Mouse (Mus musculus): Measurements from ENCODE around the gene Tas2r121. TPM values are rescaled to one million over a fixed set of nuclear protein-coding genes. Genes with fewer than 3 reads are reported as not detected.
"Not testable (repeated sequence)": the region's sequence is repeated elsewhere in the genome, so short reads cannot be mapped to it uniquely, and the experiment has no call there.

Tas2r121 gene
- polyA plus RNA-seq (2016; fragmentation: Nextera tagmentation; extraction: Ambion mirVana) = not detected in 2 replicates

GRCm38 (mm10) chr6:132700907-132701306 lies at the start of gene Tas2r121:
Gene Tas2r121, minus strand, starts transcription at chr6:132701007.
- Histone ChIP-seq H3K9ac (no peak within 1 kb of the TSS), H3K4me3 (no peak within 1 kb of the TSS), H3K9me3 (no peaks in the 10 kb centered on the region), H3K27ac (no peak within 1 kb of the TSS), H3K4me2 (replicated peaks) (no peak within 1 kb of the TSS), H3K4me1 (no peaks in the 10 kb centered on the region), H3K36me3 (no peaks in the 10 kb centered on the region), H3K27me3 (replicated peaks) (no peaks in the 10 kb centered on the region)
- WGBS = 70% methylated on average over 1 of the region's 1 CpGs
- no peak for ATAC-seq (ENCODE audit: low FRiP score, low read depth)

DNA sequence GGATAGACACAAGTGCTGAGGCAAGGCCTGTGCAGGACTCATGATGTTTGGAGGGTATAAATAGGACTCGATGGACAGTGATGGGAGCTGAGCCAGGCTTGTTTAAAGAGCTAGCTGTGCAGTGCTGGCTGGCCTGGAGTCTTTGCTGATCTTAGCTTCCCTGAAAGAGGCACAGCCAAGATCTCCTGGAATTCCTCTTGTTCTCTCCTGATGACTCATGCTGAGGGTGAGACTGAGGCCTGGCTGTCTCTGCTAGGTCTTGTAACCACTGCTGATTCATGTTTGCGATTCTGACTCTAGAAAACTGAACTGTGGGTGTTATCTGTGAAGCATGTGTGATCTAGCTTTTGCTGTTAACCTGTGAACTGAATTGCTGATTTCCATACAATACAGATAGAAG lies 49.4 kb upstream of the Tas2r121 start:
- ATAC-seq (ENCODE audit: low FRiP score, low read depth) = no peak
- H3K27me3 ChIP-seq (replicated peaks) = no peaks in the 10 kb centered on the region
- H3K27ac ChIP-seq = no peak overlapping the region
- H3K4me1 ChIP-seq = no peaks in the 10 kb centered on the region
- WGBS = 90% methylated on average over 2 of the region's 2 CpGs
- no peak overlapping the region for H3K4me3 ChIP-seq
- no peaks in the 10 kb centered on the region for H3K9me3 ChIP-seq
- H3K9ac ChIP-seq = no peak overlapping the region
- no peaks in the 10 kb centered on the region for H3K36me3 ChIP-seq
- H3K4me2 ChIP-seq (replicated peaks) = no peak overlapping the region

DNA sequence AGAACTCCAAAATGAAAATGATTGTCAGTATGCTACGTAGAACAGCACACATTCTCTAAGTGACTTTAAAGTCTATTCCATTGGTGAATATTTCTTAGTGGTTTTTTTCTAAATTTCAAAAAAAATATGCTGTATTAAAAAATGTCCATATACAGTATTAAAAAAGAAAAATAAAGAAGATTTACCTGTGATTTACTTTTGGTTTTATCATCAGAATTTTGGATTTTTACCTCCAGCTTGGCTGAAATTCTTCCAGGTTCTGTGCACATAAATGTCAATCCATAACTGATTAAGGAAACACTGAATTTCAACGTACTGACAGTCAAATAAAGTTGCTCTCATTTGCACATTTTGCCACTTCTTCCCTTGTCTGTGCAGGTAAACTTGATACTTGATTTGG lies 37.1 kb upstream of the Tas2r121 start, which contains the start of gene Tas2r115:
Gene Tas2r115, minus strand, starts transcription at position 101 of the 400 bp plus-strand sequence.
- 81% methylated on average over 2 of the region's 2 CpGs for WGBS
- ATAC-seq (ENCODE audit: low FRiP score, low read depth) = no peak
- H3K9me3 ChIP-seq = no peaks in the 10 kb centered on the region
- H3K27ac ChIP-seq = no peak within 1 kb of the TSS
- H3K9ac ChIP-seq = no peak within 1 kb of the TSS
- no peaks in the 10 kb centered on the region for H3K27me3 ChIP-seq (replicated peaks)
- H3K36me3 ChIP-seq = no peaks in the 10 kb centered on the region
- no peaks in the 10 kb centered on the region for H3K4me1 ChIP-seq
- no peak within 1 kb of the TSS for H3K4me3 ChIP-seq
- H3K4me2 ChIP-seq (replicated peaks) = no peak within 1 kb of the TSS

DNA sequence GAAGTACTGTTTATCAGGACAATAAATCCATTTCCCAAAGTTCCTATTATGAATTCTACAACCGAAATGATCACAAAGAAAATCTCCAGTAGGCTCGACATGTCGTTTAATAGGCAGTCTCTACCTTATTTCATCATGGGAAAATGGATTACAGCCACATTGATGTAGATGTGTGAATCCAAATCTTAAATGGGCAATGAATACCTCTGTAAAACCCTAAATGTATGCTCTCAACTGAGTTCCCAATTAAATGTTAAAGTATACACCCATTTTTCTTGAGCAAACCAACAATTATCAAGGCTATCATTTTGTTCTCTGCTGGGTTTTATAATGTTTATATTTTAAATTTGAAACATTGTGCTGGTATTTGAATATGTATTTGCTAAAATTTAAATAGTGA lies 11.0 kb upstream of the Tas2r121 start, which contains the start of gene Tas2r122:
Gene Tas2r122, minus strand, starts transcription at position 101 of the 400 bp plus-strand sequence.
- Histone ChIP-seq H3K9ac (no peak within 1 kb of the TSS), H3K27me3 (replicated peaks) (no peaks in the 10 kb centered on the region), H3K27ac (no peak within 1 kb of the TSS), H3K9me3 (peaks cover 3% of the 10 kb centered on the region; the same call in 1 of the 2 replicates), H3K4me2 (replicated peaks) (no peak within 1 kb of the TSS), H3K36me3 (no peaks in the 10 kb centered on the region), H3K4me3 (no peak within 1 kb of the TSS), H3K4me1 (no peaks in the 10 kb centered on the region)
- WGBS = 80% methylated on average over 3 of the region's 3 CpGs
- ATAC-seq (ENCODE audit: low FRiP score, low read depth) = no peak

DNA sequence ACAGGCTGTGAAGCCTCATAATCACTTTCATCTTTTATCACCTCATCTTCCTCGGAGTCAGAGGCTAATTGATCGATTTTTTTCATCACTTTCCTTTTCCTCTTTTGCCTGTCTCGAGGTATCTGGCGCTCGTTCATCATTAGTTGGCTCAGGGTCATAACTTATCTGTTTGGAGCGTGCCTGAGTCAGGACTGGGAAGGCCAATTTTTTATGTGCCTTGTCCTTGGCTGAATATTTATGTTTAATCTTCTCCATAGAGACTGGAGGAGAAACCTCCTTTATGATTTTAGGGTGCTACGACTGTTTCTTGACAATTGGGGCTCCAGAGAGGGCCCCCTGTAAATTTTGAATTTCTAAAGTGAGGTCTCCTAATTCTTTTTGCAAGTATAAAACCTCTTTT lies 9.2 kb downstream of the Tas2r121 start:
- H3K9me3 ChIP-seq; H3K36me3 ChIP-seq; H3K4me1 ChIP-seq; H3K27ac ChIP-seq; H3K4me2 ChIP-seq (replicated peaks); H3K4me3 ChIP-seq; ATAC-seq (ENCODE audit: low FRiP score, low read depth); H3K27me3 ChIP-seq (replicated peaks); H3K9ac ChIP-seq: not testable (repeated sequence)
- WGBS = 85% methylated on average over 7 of the region's 7 CpGs

- H3K27me3 ChIP-seq (replicated peaks) = no peaks in the 10 kb centered on the region
- H3K27ac ChIP-seq = no peak within 1 kb of the TSS
- H3K4me2 ChIP-seq (replicated peaks) = no peak within 1 kb of the TSS
- H3K36me3 ChIP-seq = no peaks in the 10 kb centered on the region
- no peak within 1 kb of the TSS for H3K4me3 ChIP-seq
- ATAC-seq (ENCODE audit: low FRiP score, low read depth) = no peak
- no peaks in the 10 kb centered on the region for H3K4me1 ChIP-seq
- no peaks in the 10 kb centered on the region for H3K9me3 ChIP-seq
- no peak within 1 kb of the TSS for H3K9ac ChIP-seq
Measured at GRCm38 (mm10) chr6:132656653-132657052, 44.2 kb downstream of the Tas2r121 start, which contains the start of gene Tas2r120. Gene Tas2r120, plus strand, starts transcription at chr6:132656953.

DNA sequence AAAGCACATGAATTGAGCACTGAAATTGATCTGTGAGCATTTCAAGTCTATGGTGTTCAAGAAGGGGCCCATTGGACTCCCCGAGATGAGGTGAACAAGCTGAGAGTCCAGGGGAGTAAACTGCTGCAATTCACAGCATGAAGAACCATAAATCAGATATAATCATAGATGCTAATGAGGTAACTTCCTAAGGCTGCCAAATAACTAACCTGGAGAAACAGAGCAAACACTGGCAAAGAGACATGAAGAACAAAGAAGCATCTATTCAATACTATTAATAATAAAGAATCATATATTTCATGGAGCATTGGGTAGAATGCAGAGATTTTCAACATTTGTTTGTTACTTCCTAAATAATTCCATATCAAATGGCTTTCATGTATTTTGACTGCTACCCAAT lies 49.4 kb downstream of the Tas2r121 start, which contains the start of gene A630073D07Rik:
Gene A630073D07Rik, minus strand, starts transcription at position 101 of the 400 bp plus-strand sequence.
- no peak for ATAC-seq (ENCODE audit: low FRiP score, low read depth)
- no peak within 1 kb of the TSS for H3K4me3 ChIP-seq
- no peaks in the 10 kb centered on the region for H3K36me3 ChIP-seq
- H3K27ac ChIP-seq = no peak within 1 kb of the TSS
- no peaks in the 10 kb centered on the region for H3K27me3 ChIP-seq (replicated peaks)
- H3K9me3 ChIP-seq = no peaks in the 10 kb centered on the region
- H3K4me2 ChIP-seq (replicated peaks) = no peak within 1 kb of the TSS
- WGBS = 89% methylated on average over 1 of the region's 1 CpGs
- no peaks in the 10 kb centered on the region for H3K4me1 ChIP-seq
- no peak within 1 kb of the TSS for H3K9ac ChIP-seq

Other genes with a start within 250 kb of the Tas2r121 start
- not detected in 2 replicates for gene Prh1, start 131.2 kb downstream of the Tas2r121 start, polyA plus RNA-seq (2016; fragmentation: Nextera tagmentation; extraction: Ambion mirVana)
- not detected in 2 replicates for gene Prp2, start 105.1 kb downstream of the Tas2r121 start, polyA plus RNA-seq (2016; fragmentation: Nextera tagmentation; extraction: Ambion mirVana)
- gene A630073D07Rik, start 49.5 kb downstream of the Tas2r121 start, polyA plus RNA-seq (2016; fragmentation: Nextera tagmentation; extraction: Ambion mirVana) = not detected in 2 replicates
- gene Tas2r120, start 44.1 kb downstream of the Tas2r121 start, polyA plus RNA-seq (2016; fragmentation: Nextera tagmentation; extraction: Ambion mirVana) = not detected in 2 replicates
- not detected in 2 replicates for gene Tas2r122, start 10.9 kb upstream of the Tas2r121 start, polyA plus RNA-seq (2016; fragmentation: Nextera tagmentation; extraction: Ambion mirVana)
- not detected in 2 replicates for gene Tas2r115, start 37.0 kb upstream of the Tas2r121 start, polyA plus RNA-seq (2016; fragmentation: Nextera tagmentation; extraction: Ambion mirVana)
- not detected in 2 replicates for gene Tas2r124, start 53.7 kb upstream of the Tas2r121 start, polyA plus RNA-seq (2016; fragmentation: Nextera tagmentation; extraction: Ambion mirVana)
- gene Tas2r102, start 61.1 kb upstream of the Tas2r121 start, polyA plus RNA-seq (2016; fragmentation: Nextera tagmentation; extraction: Ambion mirVana) = not detected in 2 replicates
- gene Tas2r136, start 77.2 kb upstream of the Tas2r121 start, polyA plus RNA-seq (2016; fragmentation: Nextera tagmentation; extraction: Ambion mirVana) = not detected in 2 replicates
- not detected in 2 replicates for gene Tas2r117, start 101.8 kb upstream of the Tas2r121 start, polyA plus RNA-seq (2016; fragmentation: Nextera tagmentation; extraction: Ambion mirVana)
- gene Tas2r123, start 146.1 kb upstream of the Tas2r121 start, polyA plus RNA-seq (2016; fragmentation: Nextera tagmentation; extraction: Ambion mirVana) = not detected in 2 replicates
- not detected in 2 replicates for gene Tas2r116, start 154.4 kb upstream of the Tas2r121 start, polyA plus RNA-seq (2016; fragmentation: Nextera tagmentation; extraction: Ambion mirVana)
- not detected in 2 replicates for gene Tas2r110, start 167.0 kb upstream of the Tas2r121 start, polyA plus RNA-seq (2016; fragmentation: Nextera tagmentation; extraction: Ambion mirVana)
- not detected in 2 replicates for gene Tas2r113, start 192.0 kb upstream of the Tas2r121 start, polyA plus RNA-seq (2016; fragmentation: Nextera tagmentation; extraction: Ambion mirVana)
- 0.22 and 0.43 TPM in 2 replicates for gene Tas2r125, start 208.6 kb upstream of the Tas2r121 start, polyA plus RNA-seq (2016; fragmentation: Nextera tagmentation; extraction: Ambion mirVana)

All from neural tube, embryonic 12.5 days (tissue).